Mouse (Mus musculus) ovary, postnatal 14 days (tissue): ENCODE measurements around the gene Dab2ip.

ENCODE experiments used
- DNase-seq: peaks from one replicate; pipeline ENCODE4 v3.0.0; 2022; ENCODE audit warnings: low spot score

Gene Dab2ip

DNA sequence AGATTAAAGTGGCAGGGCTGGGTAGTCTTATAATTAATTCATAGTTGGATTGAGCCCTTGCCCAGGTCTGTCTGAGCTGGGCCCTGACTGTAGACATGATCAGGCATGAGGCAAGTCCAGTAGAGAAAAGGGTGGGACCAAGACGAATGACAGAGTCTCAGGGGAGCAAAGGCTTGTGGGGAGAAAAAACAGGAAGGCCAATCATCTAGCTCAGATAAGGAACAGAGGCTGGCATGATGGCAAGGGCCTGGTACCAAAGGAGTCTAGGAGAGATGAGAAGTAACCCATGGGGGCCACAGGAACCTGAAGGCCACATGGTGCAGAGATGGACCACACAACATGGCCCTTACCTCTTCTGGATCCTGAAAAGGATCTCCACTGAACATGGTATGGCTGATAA lies 158.1 kb downstream of the Dab2ip start:
- DNase-seq = no peak

GRCm38 (mm10) chr2:35718003-35718500 lies 160.0 kb downstream of the Dab2ip start:
- no peak for DNase-seq

DNA sequence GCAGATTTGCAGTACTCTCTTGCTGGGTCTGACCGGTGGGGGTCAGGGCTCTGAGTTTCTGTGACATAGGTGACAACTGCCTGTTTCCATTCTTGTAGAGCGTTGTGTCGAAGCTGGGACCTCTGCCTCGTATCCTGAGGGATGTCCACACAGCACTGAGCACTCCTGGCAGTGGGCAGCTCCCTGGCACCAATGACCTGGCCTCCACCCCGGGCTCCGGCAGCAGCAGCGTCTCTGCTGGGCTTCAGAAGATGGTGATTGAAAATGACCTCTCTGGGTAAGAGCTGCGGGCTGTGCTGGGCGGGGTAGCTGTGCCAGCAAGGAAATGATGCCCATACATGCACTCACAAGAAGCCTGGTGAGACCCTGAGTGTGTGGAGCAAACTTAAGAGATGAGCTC lies 160.6 kb downstream of the Dab2ip start:
- DNase-seq = no peak

DNA sequence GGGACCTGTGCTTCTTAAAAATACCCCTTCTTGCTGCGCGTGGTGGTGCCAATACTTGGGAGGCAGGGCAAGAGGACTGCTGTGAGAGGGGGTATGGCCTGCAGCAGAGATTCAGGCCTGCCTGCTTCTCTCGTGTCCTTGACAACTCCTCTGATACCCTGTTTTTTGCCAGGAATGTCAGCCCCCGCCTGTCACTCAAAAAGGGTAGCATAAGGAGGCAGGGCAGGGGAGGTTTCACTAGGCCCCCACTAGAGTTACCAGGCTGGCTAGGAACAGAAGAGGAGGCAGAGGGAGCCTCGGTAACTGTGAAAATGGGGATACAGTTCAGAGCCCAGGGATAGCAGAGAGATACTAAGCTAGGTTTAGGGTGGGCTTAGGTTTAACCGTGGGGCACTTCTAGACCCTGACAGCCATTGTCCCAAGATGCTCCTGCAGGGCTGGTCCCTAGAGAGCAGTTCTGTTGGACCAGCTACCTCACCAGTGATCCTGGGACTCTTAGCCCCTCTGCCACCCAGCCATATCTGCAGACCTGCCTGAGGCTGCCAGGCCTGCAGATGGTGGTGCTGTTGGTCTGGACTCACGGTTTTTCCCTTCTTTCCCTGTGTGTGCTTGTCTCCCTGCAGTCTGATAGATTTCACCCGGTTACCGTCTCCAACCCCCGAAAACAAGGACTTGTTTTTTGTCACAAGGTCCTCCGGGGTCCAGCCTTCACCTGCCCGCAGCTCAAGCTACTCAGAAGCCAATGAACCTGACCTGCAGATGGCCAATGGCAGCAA lies 161.4 kb downstream of the Dab2ip start:
- DNase-seq = no peak

- no peak for DNase-seq
Observed at GRCm38 (mm10) chr2:35720104-35720503, 162.0 kb downstream of the Dab2ip start.

GRCm38 (mm10) chr2:35720550-35720949 lies 162.5 kb downstream of the Dab2ip start:
- no peak for DNase-seq

- no peak for DNase-seq
Observed at GRCm38 (mm10) chr2:35720956-35721355, 162.9 kb downstream of the Dab2ip start.

DNA sequence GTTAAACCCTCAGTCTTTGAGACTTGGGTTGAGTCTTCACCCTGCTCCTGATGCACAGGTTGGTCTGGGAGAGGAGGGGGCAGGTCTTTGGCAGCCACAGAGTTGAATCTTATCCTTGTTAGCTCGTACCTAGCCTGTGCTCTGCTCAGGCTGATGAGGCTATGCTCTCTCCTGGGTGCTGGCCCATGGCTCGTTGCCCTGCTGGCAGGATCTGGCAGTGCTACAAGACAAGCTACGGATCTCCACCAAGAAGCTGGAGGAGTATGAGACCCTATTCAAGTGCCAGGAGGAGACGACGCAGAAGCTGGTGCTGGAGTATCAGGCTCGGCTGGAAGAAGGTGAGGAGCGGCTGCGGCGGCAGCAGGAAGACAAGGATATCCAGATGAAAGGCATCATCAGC lies 164.8 kb downstream of the Dab2ip start:
- no peak for DNase-seq

DNA sequence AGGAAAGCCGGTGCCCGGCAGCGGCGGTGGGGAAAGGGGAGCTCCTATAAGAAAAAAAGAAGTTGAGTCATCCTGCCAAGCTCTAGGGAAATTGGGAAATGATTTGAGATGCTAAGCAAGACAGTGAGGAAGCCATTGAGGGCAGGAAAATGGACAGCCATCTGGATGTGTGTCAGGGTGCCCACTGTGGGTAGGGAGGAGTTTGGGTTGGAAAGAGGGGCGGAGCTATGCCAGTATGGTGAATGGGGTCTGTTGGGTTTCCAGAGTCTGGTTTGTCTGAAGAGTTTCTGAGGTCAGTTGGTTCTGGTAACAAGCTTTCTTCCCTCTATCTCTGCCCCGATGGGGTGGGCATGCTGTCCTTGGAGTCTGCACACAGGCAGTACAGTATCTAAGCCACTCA lies 165.2 kb downstream of the Dab2ip start:
- no peak for DNase-seq

DNA sequence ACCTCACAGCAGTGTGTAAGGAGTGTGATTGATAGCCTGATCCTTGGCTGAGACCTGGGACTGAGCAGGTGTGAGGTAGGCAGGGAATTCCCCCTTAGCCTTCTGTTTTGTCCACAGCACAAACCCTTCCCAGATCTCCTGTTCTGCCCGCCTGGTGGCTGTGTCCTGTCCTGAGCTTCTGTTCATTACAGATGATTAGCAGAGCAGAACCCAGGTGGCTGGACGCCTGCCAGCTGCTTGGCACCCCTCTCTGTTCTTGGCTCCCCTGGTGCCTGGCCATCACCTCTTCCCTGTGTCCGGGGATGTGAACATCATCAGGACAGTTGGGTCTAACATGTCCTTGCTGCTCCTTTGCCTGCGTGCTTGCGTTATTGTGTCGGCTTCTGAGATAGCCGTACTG lies 165.6 kb downstream of the Dab2ip start:
- DNase-seq = no peak

DNA sequence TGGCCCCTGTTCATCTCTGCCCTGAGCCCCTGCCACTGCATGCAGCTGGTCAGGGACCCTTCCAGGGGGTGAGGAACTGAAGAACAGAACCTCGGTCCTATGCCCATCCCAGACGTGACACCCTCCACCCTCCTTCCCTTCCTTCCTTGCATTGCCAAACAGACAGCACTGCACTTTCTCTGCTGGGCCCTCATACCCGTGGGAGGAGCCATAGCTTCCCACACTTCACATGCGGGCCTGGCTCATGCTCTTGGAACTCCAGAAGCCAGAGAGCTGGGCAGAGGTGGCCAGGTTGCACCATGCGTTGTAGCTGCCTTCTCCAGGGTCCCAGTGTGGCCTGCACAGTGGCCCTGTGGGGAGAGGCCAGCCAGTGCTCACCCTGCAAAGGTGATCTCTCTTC lies 170.6 kb downstream of the Dab2ip start:
- DNase-seq = no peak

DNA sequence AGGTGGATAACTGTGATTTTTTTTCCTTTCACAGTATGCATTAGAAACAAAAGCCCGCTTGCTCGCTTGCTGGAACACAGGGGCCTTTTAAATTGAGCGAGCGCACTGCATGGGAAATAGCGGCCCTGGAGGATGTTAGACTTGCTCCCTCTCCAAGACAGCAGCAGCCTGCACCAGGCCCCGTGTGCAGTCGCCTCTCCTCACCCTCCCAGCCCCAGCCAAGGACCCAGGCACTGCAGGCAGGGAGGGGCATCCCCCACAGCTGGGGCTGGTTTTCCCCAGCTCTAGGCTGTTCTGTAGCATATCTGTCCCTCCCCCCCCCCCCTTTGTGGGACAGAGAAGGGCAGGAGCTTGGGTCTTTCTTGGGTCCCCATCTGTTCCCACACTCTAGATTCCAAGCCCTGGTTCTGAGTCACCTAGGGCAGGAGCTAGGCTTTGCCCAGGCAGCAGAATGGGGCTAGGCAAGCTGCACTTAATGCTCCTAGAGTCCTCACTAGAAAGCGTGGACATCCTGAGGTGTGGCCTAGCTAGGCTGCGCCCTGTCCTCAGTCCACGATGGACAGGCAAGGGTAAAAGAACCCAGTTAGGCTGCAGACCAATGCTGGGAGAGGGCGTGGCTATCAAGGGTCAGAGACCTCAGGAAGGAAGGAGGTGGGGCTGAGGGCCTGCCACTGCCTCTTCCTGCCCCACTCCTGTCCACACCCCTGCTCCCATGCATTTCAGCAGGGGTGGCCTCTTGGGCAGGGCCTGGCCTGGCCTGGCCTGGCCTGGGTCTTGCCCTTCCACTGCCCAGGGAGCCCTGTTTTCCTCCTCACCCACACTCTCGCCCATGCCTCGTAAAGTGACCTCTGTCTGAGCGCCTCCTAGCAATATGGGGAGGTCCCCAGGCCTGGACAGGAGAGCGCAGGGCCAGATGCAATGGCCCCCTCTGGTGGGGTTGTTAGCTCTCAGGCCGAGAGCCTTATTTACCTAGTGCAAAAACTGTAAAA lies 171.3 kb downstream of the Dab2ip start:
- no peak for DNase-seq

DNA sequence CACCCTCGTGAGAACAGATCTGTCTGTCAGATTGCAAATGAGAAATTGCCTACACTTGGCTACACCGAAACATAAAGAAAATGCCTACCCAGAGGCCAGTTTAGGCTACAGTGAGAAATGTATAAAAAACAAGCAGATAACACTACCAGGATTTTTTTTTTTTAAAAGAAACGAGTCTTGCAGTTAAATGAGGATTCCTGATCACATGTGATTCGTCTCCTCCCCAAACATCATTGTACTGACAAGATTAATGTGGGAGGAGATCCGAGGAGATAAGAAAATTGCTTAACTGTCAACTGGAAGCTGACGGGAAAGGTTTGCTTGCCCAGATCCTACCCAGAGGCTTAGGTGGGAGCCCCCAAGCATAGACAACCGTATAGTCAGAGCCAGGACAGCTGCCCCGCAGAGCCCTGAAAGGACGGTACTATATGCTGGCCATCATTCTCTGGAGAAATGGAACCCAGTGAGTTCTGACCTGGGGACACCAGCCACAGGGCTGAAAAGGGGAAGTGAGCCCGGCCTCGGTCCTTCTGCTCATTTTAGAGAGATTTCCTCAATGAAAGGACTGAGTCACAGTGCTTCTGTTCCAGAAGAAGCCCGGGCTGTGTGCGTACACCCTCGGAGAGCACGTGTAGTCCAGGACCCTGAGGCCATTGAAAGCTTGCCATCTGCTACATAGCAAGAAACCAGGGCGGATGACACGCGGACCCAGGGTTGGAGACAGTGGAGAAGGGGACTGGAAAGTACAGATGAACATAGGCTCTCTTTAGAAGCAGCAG lies 173.8 kb downstream of the Dab2ip start:
- no peak for DNase-seq

DNA sequence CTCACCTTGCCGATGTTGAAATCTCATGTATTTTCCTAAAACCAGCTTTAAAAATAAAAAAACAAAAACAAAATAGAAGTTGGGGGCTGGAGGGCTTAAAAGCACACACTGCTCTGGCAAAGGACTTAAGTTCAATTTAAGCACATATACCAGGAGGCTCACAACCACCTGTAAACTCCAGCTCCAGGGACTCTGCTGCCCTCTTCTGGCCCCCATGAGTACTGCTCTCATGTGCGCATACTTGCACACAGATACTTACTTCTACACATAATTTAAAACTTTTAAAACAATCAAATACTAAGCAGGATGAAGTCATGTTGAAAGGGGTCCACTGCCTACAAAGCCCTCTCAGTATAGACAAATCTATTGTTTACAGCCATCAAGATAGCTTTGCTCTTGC lies 176.9 kb downstream of the Dab2ip start:
- DNase-seq = no peak

DNA sequence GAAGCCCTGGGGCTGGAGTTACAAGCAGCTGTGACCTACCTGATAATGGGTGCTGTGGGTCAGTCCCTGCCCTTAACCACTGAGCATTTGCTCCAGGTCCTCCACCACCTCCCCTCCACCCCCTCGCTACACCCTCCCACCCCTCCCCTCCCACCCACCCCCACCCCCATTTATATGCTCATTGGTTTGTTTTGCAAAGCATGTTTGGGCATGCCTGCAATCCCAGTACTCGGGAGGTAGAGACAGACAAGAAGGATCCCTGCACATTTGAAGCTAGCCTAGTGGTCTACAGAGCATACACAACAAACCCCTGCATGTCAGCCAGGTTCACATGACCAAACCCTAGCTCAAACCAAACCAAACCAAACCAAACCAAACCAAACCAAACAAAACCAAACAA lies 178.0 kb downstream of the Dab2ip start:
- no peak for DNase-seq

GRCm38 (mm10) chr2:35737467-35738027 lies 179.5 kb downstream of the Dab2ip start:
- no peak for DNase-seq

- DNase-seq = no peak
Observed at GRCm38 (mm10) chr2:35739669-35740254, 181.7 kb downstream of the Dab2ip start.

DNA sequence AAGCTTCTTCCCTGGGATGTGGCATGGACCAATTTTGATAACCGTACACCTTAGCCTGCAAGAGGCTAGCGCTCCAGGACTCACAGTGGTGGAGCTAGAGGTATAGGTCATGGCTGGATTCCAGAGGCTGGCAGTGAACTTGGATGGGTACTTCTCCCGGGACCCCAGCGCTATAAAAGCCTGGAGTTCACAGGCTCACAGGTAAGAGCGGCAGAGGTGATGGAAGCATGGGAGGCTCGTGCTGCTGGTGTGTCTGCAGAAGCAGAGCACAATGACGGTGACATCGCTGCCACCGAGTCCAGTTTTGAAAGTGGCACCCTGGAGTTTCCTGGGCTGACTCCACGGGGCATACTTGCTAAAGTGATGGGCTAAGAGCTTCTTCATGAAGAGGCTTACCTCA lies 187.8 kb downstream of the Dab2ip start:
- no peak for DNase-seq

GRCm38 (mm10) chr2:35746638-35747037 lies 188.6 kb downstream of the Dab2ip start:
- DNase-seq = no peak

GRCm38 (mm10) chr2:35747371-35748035 lies 189.4 kb downstream of the Dab2ip start:
- DNase-seq = no peak
